Mouse (Mus musculus): ENCODE data around the gene Arl5c.

Arl5c gene

DNA sequence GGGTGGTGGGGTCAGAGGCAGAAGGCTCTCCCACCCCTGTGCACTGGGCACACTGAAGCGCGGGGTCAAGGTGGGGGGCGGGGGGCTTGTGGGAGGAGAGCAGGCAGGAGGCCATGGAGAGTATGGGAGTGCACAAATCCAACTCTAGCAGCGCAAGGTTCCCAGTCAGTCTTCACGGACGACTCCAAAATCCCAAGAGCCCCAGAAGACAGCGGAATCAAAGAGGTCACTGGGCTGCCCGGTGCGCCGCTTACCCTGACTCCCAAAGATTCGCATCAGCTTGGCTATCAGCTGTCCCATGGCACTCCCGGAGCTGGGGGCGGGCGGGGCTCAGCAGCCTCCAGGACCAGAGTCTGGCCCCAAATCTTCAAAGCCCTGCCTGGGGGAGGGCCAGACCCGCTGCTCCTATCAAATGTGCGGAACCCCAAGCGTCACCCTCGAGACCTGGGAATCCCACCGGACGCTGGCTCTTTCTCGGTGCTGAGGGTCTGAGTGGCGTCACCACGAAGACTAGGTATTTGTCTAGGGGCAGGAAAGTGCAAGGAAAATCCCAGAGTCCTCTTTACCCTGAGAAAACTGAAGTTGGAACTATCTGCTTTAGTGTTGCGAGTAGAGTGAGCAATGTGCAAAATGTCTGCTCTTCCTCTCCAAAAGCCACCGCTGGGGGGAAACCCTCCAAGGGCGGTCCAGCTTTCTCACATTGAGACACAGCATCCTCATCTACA, at the start of gene Arl5c:
Gene Arl5c, minus strand, starts transcription at position 618 of the 725 bp plus-strand sequence.
- DNase-seq (ENCODE audit: low spot score), result no peak

DNA sequence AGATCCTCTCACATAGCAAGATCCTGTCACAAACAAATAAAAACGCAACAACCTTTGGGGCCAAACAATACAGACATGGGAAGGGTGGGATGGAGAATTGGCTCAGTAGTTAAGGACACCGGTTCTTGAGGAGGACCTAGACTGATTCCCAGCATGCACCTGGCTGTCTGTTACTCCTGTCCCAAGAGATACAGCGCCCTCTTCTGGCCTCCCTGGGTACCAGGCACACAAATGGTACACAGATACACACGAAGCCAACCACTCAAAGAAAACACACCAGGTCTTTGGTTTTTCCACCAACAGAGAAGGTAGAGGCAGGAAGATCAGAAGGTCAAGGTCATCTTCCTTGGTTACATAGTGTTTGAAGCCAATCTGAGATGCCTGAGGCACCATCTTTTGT, 49.6 kb upstream of the Arl5c start:
- DNase-seq (ENCODE audit: low spot score), result no peak

DNA sequence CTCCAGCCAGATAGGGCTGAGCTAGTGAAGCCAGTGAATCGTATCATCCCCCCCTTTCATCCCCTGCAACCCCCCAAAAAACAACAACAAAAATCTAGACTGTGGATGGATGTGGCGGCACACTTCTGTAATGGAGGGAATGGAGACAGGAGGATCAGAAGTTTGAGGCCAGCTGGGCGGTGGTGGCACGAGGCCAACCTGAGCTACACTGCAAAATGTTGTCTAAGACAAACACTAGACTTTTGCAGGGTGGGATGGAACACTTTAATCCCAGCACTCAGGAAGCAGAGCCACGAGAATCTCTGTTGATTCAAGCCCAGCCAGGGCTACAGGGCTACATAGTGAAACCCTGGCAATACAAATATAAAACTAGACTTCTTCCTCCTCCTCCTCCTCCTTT, 48.1 kb upstream of the Arl5c start:
- no peak for DNase-seq (ENCODE audit: low spot score)

DNA sequence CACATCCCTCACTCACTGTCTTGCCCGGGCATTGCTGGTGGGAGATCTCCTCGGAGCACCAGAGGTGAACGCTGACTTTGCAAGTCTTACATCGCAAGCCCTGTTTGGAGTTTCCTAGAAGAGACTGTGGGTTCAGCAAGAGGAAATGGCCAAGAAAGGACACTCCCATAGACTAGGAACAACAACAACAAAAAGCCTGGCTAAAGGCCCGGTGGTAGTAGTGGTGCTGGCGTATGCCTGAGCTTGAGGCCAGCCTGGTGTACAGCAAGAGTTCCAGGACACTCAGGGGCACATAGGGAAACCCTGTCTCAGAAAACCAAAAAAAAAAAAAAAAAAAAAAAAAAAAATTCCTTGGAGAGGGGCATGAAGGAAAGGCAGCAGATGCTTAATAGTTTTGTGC, 46.8 kb upstream of the Arl5c start:
- peak; percentile 79 for DNase-seq (ENCODE audit: low spot score)

DNA sequence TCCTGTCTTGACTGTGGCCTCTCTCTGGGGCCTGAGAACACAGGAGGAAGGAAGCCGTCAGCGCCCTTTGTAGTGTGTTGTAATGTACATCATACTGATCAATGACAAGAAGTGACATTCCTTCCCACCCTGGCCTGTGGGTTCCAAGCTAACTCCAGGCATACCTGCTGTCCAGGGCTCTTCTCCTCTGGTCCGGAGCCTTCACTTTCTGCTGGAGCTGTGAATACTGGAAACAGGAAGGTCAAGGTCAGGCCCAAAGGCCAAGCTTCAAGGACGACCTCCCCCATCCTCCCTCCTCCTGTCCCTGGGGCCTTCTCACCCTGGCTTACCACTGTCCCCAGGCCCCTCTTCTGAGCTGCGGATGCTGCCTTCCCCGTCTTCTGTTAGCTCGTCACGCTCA, 45.0 kb upstream of the Arl5c start:
- no peak for DNase-seq (ENCODE audit: low spot score)

DNA sequence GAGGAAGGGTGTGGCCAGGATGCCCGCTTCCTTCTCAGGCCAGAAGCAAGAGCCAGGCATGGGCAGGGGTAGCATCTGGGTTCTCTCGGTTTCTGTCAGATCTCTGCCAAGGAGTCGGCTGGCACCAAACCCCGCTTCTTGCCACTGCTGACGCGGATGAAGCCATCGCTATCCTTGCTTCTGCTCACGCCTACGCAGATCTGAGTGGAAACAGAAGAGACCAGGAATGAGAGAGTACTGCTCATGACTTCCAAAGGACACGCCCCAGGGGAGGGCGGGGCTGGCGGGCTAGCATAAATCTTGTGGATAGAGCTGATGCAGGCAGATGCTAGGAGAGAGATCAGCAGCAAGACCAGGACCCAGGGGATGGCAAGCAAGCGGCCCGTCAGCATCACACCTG, 41.9 kb upstream of the Arl5c start:
- no peak for DNase-seq (ENCODE audit: low spot score)

DNA sequence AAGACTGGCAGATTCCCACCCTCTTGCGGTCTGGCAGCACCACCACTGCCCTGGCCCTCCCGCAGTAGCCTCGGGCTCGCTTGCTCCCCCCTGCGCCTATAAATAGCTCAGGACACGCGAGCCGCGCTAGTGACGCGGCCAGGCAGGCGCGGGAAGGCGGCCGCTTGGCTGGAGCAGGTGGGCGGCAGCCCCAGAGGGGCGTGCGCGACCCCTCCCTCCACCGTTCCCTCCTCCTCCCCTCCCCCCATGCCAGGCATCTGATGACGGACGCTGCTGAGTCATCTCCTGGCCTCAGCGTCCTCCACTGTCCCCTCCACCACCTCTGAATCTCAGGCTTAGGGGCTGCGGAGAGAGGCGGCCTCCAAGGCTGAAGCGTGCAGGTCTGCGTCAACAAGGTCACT, 40.0 kb upstream of the Arl5c start:
- DNase-seq (ENCODE audit: low spot score), result no peak

DNA sequence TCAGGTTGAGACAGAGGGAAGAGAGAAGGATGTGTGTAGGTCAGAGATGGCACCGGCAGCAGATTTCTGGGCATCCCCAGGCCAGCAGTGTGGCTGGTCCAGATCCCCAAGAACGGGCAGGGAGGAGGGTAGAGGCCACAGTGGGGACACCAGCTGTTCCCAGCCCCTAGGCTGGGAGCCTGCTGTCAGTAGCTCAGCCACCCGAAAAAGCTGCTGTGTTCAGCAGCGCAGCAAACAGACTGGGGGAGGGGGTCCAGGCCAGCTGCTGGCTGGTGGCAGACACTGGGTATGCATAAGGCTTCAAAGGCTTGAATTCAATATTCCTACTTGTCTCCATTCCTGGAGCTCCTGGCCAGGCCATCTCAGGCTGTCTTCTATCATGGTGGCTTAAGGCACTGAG, 38.9 kb upstream of the Arl5c start:
- no peak for DNase-seq (ENCODE audit: low spot score)

DNA sequence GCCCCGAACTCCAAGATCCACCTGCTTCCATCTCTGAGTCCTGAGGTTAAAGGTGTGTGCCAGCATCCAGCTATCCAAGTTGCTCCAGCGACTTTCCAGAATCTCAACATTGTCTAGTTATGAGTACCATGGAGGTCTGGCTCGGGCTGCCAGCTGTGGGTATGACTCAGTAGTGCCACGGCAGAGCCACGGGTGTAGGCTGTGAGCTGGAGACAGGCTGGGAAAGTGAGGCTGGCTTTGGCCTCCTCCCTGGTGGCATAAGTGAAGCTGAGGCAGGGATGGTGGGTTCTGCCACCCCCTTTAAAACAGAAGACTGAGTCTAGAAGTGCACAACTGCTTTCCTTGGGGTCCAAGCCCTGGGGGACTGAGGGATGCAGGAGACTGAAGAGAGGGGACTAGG, 38.1 kb upstream of the Arl5c start:
- no peak for DNase-seq (ENCODE audit: low spot score)

DNA sequence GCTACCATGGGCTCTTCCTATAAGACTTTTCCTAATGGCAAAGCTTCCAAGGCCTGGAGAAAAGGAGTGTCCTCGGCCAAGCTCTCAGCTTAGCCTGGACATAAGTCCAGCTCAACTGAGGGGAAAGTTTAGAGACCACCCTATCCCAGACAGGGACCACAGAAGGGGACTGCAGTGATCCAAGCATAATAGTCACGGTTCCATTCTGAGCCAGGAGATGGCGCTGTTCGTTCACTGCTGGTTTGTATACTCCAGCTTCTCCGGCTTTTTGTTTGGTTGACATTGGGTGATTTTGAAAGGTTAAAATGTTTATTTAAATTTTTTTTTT, 35.4 kb upstream of the Arl5c start:
- DNase-seq (ENCODE audit: low spot score), result peak; percentile 84

DNA sequence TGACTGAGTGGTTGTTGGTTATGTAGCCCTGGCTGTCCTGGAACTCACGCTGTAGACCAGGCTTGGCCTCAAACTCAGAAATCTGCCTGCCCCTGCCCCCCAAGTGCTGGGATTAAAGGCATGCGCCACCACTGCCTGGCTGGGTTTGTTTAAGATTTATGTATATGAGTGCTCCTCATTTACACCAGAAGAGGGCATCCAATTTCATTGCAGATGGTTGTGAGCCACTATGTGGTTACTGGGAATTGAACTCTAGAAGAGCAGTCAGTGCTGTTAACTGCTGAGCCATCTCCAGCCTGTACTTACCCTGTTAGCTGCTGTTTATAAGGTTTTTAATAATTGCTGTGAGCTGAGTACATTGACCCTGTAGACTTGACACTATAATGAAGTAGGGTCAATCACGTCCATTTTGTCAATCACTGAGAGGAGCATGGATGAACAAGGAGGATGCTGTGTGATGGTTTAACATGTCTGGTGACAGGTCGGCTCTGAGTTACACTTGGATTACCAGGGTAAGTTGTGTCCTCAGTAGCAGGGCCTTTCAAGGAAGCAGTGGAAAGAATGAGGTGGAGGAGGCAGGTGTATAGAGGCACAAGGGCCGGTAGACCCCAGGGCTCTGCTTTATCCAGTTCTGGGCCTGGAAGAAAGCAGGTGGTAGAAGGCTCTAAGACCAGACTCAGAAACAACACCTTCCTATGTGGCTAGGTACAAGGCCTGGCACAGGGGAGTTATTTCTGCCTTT, 34.9 kb upstream of the Arl5c start:
- peak; percentile 35 for DNase-seq (ENCODE audit: low spot score)

DNA sequence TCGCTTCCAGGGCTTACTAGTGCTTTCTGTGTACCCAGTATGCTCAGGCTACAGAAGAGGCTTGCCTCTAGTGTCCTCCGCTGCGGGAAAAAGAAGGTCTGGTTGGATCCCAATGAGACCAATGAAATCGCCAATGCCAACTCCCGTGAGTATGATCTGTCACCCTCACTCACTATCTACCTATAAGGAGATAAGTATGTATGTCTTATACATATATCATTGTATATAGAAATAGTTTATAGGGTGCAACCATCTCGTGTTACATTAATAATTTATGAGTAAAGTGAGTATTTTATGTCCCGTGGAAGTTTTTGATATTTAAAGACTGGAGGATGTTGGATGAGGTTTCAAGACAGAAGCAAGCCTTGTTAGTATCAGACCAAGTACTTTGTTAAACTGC, 31.8 kb upstream of the Arl5c start:
- no peak for DNase-seq (ENCODE audit: low spot score)

DNA sequence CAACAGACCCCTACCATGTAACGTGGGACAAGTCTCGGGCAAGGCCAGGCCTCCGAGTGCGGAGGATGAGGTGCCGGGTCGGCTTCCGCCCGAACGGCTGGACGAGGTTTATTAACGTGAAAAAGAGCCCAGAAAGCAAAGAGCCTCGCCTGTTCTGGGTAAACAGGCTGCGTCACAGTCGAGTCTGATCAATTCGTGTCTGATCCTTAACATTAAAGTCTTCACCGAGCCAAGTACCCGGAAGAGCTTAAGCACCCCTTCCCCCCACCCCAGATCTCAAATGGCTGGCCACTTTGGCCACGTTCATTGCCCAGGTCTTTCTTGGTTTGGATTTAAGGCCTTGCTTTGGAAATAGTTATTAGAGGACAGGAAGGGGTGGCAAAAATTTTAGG, 31.3 kb upstream of the Arl5c start:
- DNase-seq (ENCODE audit: low spot score), result peak; percentile 48

DNA sequence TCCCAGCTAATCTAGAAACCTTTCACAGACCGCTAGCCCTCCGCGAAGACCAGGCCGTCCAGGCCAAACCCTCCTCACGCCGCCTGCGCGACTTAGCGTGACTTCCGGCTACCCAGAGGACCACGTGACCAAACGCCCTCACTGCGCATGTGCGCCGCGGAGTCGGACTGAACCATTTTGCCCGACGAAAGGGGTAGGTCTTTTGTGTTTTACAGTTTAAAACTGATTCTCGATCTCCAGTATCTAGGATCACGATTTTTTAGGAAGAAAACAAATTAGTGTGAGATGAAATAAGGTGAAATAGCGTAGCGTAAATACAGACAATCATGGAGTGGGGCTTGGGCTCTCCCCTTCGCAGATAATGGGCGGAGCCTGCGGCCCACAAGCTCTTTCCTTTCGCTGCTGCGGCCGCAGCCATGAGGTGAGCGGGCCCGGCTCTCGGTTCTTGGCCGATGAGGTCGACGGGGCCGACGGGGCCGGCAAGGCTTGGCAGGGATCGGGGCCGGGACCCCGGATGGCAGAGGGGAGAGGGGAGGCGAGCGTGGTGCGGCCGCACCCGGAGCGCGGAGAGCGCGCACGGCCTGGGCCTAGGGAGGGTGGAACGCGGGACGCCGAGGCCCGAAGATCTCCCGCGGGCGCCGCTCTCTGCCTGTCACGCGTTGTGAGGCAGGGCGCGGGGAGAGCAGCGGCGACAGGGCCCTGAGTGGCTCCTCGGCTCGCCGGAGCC, 30.8 kb upstream of the Arl5c start, which contains the start of gene Rpl19:
Gene Rpl19, plus strand, starts transcription at position 141 of the 727 bp plus-strand sequence.
- peak; percentile 95 for DNase-seq (ENCODE audit: low spot score)

DNA sequence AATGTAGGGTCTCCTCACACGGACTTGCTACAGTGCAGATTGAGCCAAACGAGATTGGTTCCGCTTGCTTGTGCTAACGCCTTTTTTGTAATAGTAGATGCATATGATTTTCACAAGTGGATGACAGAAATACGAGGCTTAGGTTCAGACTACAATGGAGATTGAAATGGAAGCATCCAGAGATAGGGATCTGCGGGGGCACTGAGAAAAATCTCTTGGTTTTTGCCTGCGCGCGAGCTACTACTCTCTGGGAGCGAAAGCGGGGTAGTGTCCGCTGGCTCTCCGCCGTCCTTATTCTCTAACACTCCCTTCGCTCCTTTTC, 30.2 kb upstream of the Arl5c start:
- no peak for DNase-seq (ENCODE audit: low spot score)

DNA sequence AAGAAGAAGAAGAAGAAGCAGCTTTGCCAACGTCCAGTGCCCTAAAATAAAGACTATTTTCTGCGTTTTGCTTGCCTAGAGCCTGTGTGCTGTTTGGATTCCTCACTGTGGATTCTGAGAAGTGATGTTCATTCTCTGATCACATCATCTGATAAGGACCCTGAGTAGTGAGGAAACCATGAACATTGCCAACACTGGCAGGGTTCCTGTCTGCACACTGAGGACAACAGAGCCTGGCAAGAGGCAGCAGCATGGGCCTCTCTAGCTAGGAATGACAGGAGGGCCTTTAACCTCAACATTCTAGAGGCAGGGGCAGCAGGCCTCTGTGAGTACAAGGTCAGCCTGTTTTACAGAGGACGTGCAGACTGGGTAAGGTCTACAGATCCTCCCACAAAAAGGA, 28.5 kb upstream of the Arl5c start:
- DNase-seq (ENCODE audit: low spot score), result peak; percentile 73

DNA sequence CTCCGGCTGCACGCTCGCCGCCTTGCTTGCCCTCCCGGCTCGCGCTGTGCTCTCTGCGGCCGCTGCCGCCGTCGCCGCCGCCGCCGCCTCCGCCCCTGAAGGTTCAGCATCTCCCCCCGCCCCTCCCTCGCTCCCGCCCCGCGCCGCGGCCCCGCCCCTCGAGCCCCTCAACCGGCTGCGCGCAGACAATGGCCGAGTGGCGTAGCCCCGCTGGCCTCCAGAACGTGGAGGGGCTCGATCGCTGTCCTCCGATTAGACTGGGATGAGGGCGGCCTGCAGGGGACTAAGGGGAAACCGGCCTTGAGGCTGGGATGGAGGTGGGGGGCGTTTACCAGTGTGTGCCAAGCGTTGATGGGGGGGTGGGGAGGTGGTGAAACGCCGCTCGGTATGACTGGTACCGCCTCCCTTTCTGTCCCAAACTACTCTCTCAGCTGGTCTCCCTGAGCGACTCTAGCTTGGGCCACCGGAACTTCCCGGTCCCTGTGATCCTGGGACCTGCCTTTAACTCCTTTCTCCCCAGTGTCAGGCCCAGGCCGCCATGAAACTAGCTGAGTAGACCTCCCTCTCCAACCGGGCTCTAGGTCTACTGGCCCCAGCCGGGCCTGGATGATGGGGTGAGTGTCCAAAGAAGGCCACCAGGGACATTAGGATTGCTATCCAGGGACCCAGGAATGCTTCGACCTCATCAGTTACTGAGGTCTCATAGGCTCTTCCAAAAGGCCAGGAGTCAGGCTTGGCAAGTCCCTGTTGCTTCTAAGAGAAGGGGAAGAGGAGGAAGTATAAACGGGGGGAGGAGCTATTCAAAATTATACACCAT, 26.8 kb upstream of the Arl5c start, which contains the start of gene Cacnb1:
Gene Cacnb1, minus strand, starts transcription at position 480 of the 817 bp plus-strand sequence.
- DNase-seq (ENCODE audit: low spot score), result peak; percentile 62

DNA sequence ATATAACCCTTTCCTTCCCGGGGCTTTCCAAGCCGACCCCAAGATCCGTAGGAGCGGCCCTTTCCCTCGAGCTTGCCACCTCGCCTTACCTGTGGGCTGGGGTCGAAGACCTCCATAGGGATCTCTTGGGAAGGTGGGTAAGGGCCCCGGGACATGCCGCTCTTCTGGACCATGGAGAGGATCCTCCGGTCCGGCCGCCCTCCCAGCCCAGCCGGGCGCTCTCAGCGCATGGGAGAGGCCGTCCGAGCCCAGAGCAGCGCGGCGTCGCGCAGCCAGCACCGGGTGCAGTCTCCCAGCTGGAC, 26.2 kb upstream of the Arl5c start:
- DNase-seq (ENCODE audit: low spot score), result no peak

DNA sequence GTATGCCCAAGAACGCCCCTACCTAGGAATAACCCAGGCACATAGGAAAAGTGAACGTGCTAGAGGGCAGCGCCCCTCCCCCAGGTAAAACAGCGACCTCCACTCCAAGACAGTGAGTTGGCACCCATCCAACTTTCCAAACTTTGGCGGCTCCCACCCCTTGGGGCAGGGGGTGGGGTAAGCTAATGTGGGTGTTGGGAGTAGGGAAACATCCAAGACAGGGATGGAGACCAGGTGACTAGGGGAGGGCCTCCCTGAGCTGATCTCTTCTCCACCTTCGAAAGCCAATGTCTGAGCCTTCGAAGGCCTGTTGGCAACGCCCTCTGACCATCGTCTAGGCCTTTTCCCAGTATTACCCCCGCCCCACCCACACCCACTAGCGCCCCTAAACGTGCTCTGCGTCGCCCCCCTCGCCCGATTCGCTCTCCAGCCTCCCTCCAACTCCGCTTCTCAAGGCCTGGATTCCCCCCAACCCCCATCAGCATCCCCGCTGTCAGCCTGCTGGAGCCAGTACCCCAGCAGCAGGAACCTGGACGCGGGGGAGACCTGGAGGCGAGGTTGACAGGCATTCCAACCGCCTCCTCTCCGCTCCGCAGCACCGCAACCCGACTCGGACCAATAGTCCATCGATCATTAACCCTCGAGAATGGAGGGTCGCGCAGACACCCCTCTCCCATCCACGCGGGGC, 25.7 kb upstream of the Arl5c start:
- no peak for DNase-seq (ENCODE audit: low spot score)

DNA sequence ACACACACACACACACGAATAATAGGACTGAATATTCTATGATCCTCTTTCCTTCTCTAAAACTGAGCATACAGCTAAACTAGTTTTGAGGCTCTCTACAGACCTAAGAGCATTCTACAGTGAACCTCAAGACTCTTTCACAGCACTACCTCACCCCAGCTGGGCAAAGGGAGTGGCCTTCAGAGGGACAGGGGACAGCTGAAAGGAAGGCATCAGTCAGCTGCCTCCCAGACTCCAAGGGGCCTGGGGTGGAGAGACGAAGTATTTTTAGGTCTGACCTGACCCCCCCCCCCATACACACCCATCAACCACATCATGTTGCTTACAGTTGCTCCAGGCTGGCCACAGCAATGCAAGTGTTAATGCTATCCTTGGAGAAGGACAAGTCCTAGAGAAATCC, 25.1 kb upstream of the Arl5c start:
- DNase-seq (ENCODE audit: low spot score), result no peak

DNA sequence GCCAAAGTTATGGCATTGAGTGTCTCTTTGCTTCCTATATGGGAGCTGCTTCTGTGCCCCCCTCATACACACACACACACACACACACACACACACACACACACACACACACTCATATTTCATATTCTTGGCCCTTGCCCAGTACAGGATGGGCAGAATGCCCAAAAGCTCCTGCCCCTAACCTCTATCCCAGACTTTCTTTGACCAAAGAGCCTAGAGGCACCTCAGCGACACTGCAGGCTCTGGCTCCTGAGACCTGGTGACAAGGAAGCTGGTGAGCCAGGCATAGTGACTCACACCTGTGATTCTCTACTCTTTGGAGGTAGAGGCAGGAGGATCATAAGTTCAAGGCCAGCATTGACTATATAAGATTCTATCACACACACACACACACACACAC, 24.7 kb upstream of the Arl5c start:
- DNase-seq (ENCODE audit: low spot score), result peak; percentile 40
